Mouse (Mus musculus) lung, embryonic 15.5 days (tissue): ENCODE data around the gene Ccdc194. TPM values are rescaled to one million over a fixed set of nuclear protein-coding genes. Genes with fewer than 3 reads are reported as not detected.
A peak's percentile ranks its signal among the peaks of the same experiment; 100 is the strongest.

Experiments
- ATAC-seq: fragments of 200-750 bp; cut with Nextera tagmentation; 2 replicates; pipeline ENCODE4 v1.8.0; 2017; ENCODE audit warnings: moderate number of reproducible peaks, borderline replicate concordance; ENCODE audit not compliant: low FRiP score, low TSS enrichment; ENCODE audit errors: extremely low read depth
- H3K27ac ChIP-seq: fragments of 300-500 bp; sonication (generic); 2 replicates; pipeline ENCODE4 v1.5.1; 2015; ENCODE audit warnings: moderate library complexity, mild to moderate bottlenecking, inconsistent platforms
- H3K27me3 ChIP-seq: fragments of 300-500 bp; sonication (generic); 2 replicates; pipeline ENCODE4 v1.6.1; 2015; ENCODE audit warnings: inconsistent platforms
- H3K36me3 ChIP-seq: fragments of 300-500 bp; sonication (generic); 2 replicates; pipeline ENCODE4 v1.6.1; 2015; ENCODE audit warnings: inconsistent platforms
- H3K4me1 ChIP-seq: fragments of 300-500 bp; sonication (generic); 2 replicates; pipeline ENCODE4 v1.6.1; 2015; ENCODE audit warnings: inconsistent platforms
- H3K4me2 ChIP-seq: fragments of 300-500 bp; sonication (generic); 2 replicates; pipeline ENCODE4 v1.6.1; 2015; ENCODE audit warnings: inconsistent platforms, mild to moderate bottlenecking, moderate library complexity
- H3K4me3 ChIP-seq: fragments of 300-500 bp; sonication (generic); 2 replicates; pipeline ENCODE4 v1.5.1; 2015; ENCODE audit warnings: mild to moderate bottlenecking, inconsistent platforms
- H3K9ac ChIP-seq: fragments of 300-500 bp; sonication (generic); 2 replicates; pipeline ENCODE4 v1.6.1; 2015; ENCODE audit warnings: inconsistent platforms
- H3K9me3 ChIP-seq: fragments of 300-500 bp; sonication (generic); 2 replicates; pipeline ENCODE4 v1.6.1; 2016; ENCODE audit warnings: inconsistent platforms
- WGBS: fragments of 180-500 bp; shearing (Covaris S2); methylation state at CpG from one replicate; pipeline ENCODE4 v1.1.7; 2015; 5-methylcytosine and 5-hydroxymethylcytosine counted together
- polyA plus RNA-seq: library from polyadenylated mRNA; unstranded; fragments of >200 nt; fragmentation: Nextera tagmentation; extraction: Ambion mirVana; gene quantifications from 2 replicates; pipeline ENCODE4 v1.2.1, GENCODE M21; 2015

The Ccdc194 gene
- polyA plus RNA-seq, 1 experiment from 2014 or later: 0.65 TPM

DNA sequence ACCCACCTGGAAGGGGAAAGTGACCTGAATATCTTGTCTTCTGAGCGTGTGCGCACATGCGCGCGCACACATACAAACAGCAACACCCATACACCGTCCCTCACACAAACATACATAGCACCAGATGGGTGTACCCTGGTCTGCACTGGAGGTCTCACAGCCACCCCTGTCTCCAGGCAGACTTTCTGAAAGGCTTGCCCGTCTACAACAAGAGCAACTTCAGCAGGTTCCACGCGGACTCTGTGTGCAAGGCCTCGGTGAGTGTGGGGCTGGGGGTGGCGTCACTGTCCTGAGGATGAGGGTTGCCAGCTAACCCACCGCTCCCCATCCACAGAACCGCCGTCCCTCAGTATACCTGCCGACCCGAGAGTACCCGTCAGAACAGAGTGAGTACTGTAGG is 53.6 kb downstream of the Ccdc194 start:
- 94% methylated on average over 17 of the region's 17 CpGs for WGBS
- H3K4me2 ChIP-seq: no peak overlapping the region
- no peaks in the 10 kb centered on the region for H3K9me3 ChIP-seq
- H3K27me3 ChIP-seq: no peaks in the 10 kb centered on the region
- peaks cover 31% of the 10 kb centered on the region for H3K4me1 ChIP-seq
- no peak overlapping the region for H3K9ac ChIP-seq
- ATAC-seq: no peak
- H3K27ac ChIP-seq: no peak overlapping the region
- peaks cover 28% of the 10 kb centered on the region for H3K36me3 ChIP-seq
- H3K4me3 ChIP-seq: no peak overlapping the region

DNA sequence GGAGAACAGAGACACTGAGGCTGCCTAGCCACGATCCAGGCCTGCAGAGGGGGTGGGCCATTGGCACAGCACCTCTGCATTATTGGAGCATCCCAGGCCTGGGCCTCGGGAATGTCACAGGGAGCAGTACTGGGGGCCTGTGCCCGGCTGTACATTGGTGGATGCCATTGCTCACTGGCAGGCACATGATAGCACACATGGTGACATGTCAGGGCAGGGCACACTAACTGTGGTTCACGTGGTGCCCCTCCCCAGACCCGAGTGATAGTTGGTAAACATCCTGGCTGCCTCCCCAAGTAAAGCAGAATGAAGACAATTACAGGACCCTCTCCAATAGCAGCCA is 54.6 kb downstream of the Ccdc194 start:
- no peak overlapping the region for H3K9ac ChIP-seq
- H3K4me1 ChIP-seq: peaks cover 30% of the 10 kb centered on the region
- H3K4me3 ChIP-seq: no peak overlapping the region
- H3K36me3 ChIP-seq: peaks cover 28% of the 10 kb centered on the region
- no peaks in the 10 kb centered on the region for H3K9me3 ChIP-seq
- 60% methylated on average over 5 of the region's 5 CpGs for WGBS
- no peaks in the 10 kb centered on the region for H3K27me3 ChIP-seq
- H3K4me2 ChIP-seq: 0 out of 2 replicates have a peak overlapping the region, but pooled peaks have one; percentile 92
- no peak for ATAC-seq
- H3K27ac ChIP-seq: no peak overlapping the region

DNA sequence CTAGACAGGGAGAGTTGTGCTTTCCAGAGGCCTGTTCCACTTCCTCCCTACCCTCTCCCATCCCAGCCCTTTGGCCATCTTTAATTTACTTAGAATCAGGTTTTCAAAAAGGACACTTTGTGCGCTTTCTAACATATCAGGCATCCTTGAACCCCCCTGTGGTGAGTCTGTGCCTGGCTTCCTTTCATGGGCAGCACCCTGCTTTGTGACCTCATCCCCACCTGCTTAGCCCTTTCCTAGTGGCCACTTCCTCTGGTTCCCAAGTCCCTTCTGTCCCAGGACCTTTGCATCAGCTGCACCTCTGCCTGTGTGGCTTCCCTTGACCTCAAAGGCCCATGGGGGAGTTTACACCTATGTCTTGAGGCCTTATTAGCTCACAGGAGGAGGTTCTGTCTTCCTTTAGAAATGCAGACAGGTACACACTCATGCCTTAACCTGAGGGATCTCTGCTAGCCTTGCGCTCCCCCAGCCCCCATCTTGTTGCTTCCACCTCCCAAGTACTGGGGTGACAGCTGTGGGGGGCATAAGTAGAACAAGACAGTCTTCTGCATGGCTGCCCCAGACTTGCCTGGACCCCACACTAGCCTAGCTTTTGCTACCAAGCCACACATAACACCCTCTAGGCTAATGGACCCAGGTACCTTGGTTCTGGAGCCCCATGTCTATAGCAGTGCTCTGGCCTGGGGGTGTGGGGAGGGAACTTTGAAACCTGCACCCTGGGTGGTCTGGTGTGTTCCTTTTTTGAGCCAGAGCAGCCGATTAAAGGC is 55.2 kb downstream of the Ccdc194 start:
- peak overlapping the region; percentile 77 for H3K9ac ChIP-seq
- H3K27ac ChIP-seq: no peak overlapping the region
- ATAC-seq: no peak
- H3K4me3 ChIP-seq: peak overlapping the region; percentile 93
- H3K27me3 ChIP-seq: no peaks in the 10 kb centered on the region
- peaks cover 28% of the 10 kb centered on the region for H3K36me3 ChIP-seq
- peaks cover 30% of the 10 kb centered on the region for H3K4me1 ChIP-seq
- no peaks in the 10 kb centered on the region for H3K9me3 ChIP-seq
- peak overlapping the region; percentile 92 for H3K4me2 ChIP-seq
- WGBS: 73% methylated on average over 3 of the region's 3 CpGs

Other genes with a start within 250 kb of the Ccdc194 start
- gene Use1, start 158.9 kb downstream of the Ccdc194 start, polyA plus RNA-seq: 85.0 and 87.0 TPM in 2 replicates
- 7.0 and 7.2 TPM in 2 replicates for gene Ocel1, start 154.4 kb downstream of the Ccdc194 start, polyA plus RNA-seq
- gene Nr2f6, start 143.8 kb downstream of the Ccdc194 start, polyA plus RNA-seq: 76.6 and 80.4 TPM in 2 replicates
- 28.2 and 30.7 TPM in 2 replicates for gene Ushbp1, start 129.9 kb downstream of the Ccdc194 start, polyA plus RNA-seq
- 109 and 112 TPM in 2 replicates for gene Babam1, start 128.8 kb downstream of the Ccdc194 start, polyA plus RNA-seq
- 42.6 and 46.7 TPM in 2 replicates for gene Ankle1, start 119.7 kb downstream of the Ccdc194 start, polyA plus RNA-seq
- gene Abhd8, start 62.1 kb downstream of the Ccdc194 start, polyA plus RNA-seq: 51.3 and 56.0 TPM in 2 replicates
- 130 and 147 TPM in 2 replicates for gene Mrpl34, start 60.8 kb downstream of the Ccdc194 start, polyA plus RNA-seq
- gene Dda1, start 56.5 kb downstream of the Ccdc194 start, polyA plus RNA-seq: 104 TPM in 2 replicates
- 1.6 and 1.9 TPM in 2 replicates for gene Ano8, start 39.7 kb downstream of the Ccdc194 start, polyA plus RNA-seq
- 16.3 and 19.1 TPM in 2 replicates for gene Gtpbp3, start 37.6 kb downstream of the Ccdc194 start, polyA plus RNA-seq
- 146 and 147 TPM in 2 replicates for gene Plvap, start 14.0 kb downstream of the Ccdc194 start, polyA plus RNA-seq
- 49.7 and 52.0 TPM in 2 replicates for gene Bst2, start 11.7 kb upstream of the Ccdc194 start, polyA plus RNA-seq
- gene Mvb12a, start 17.2 kb upstream of the Ccdc194 start, polyA plus RNA-seq: 95.2 and 96.6 TPM in 2 replicates
- 3.3 and 4.6 TPM in 2 replicates for gene Tmem221, start 33.2 kb upstream of the Ccdc194 start, polyA plus RNA-seq
- not detected in 2 replicates for gene Nxnl1, start 40.9 kb upstream of the Ccdc194 start, polyA plus RNA-seq
- 34.3 and 36.7 TPM in 2 replicates for gene Slc27a1, start 43.2 kb upstream of the Ccdc194 start, polyA plus RNA-seq
- 228 and 230 TPM in 2 replicates for gene Pgls, start 66.5 kb upstream of the Ccdc194 start, polyA plus RNA-seq
- 3.1 and 3.4 TPM in 2 replicates for gene Fam129c, start 71.9 kb upstream of the Ccdc194 start, polyA plus RNA-seq
- gene Colgalt1, start 85.3 kb upstream of the Ccdc194 start, polyA plus RNA-seq: 77.9 and 79.3 TPM in 2 replicates
- gene Unc13a, start 146.0 kb upstream of the Ccdc194 start, polyA plus RNA-seq: 0.66 and 0.81 TPM in 2 replicates
- gene Jak3, start 150.6 kb upstream of the Ccdc194 start, polyA plus RNA-seq: 9.9 TPM in 2 replicates
- 0.63 and 1.3 TPM in 2 replicates for gene Insl3, start 163.5 kb upstream of the Ccdc194 start, polyA plus RNA-seq
- 3.3 and 3.6 TPM in 2 replicates for gene B3gnt3, start 176.1 kb upstream of the Ccdc194 start, polyA plus RNA-seq
- gene Fcho1, start 200.0 kb upstream of the Ccdc194 start, polyA plus RNA-seq: 4.8 and 7.6 TPM in 2 replicates